Mouse (Mus musculus) limb, embryonic 14.5 days (tissue): ENCODE measurements around the gene Slc31a1. TPM values are rescaled to one million over a fixed set of nuclear protein-coding genes. Genes with fewer than 3 reads are reported as not detected.

Source experiments
- ATAC-seq: fragments of 200-750 bp; cut with Nextera tagmentation; 2 replicates; pipeline ENCODE4 v1.8.0; 2017; ENCODE audit warnings: low read depth, moderate number of reproducible peaks, moderate TSS enrichment; ENCODE audit not compliant: low FRiP score
- DNase-seq: peaks from one replicate; pipeline ENCODE4 v3.0.0-alpha.2; 2015; ENCODE audit warnings: low spot score
- H3K27ac ChIP-seq: fragments of 300-500 bp; sonication (generic); replicated peaks from 2 replicates; pipeline ENCODE4 v1.5.1; 2014; ENCODE audit warnings: low read depth, mild to moderate bottlenecking, low read length, moderate library complexity, mixed read lengths
- H3K27me3 ChIP-seq: fragments of 300-500 bp; sonication (generic); 2 replicates; pipeline ENCODE4 v1.6.1; 2014; ENCODE audit warnings: low read length, mixed read lengths; ENCODE audit not compliant: control insufficient read depth, insufficient read depth
- H3K36me3 ChIP-seq: fragments of 300-500 bp; sonication (generic); 2 replicates; pipeline ENCODE4 v1.6.1; 2014; ENCODE audit warnings: mild to moderate bottlenecking, low read length, moderate library complexity, mixed read lengths; ENCODE audit not compliant: control insufficient read depth, insufficient read depth
- H3K4me1 ChIP-seq: fragments of 300-500 bp; sonication (generic); 2 replicates; pipeline ENCODE4 v1.6.1; 2014; ENCODE audit warnings: antibody characterized with exemption, low read length, mixed read lengths; ENCODE audit not compliant: control insufficient read depth, insufficient read depth
- H3K4me2 ChIP-seq: fragments of 300-500 bp; sonication (generic); replicated peaks from 2 replicates; pipeline ENCODE4 v1.6.1; 2014; ENCODE audit warnings: low read depth, mild to moderate bottlenecking, low read length, moderate library complexity; ENCODE audit not compliant: severe bottlenecking
- H3K4me3 ChIP-seq: fragments of 300-500 bp; sonication (generic); replicated peaks from 2 replicates; pipeline ENCODE4 v1.5.1; 2014; ENCODE audit warnings: low read length
- H3K9ac ChIP-seq: fragments of 300-500 bp; sonication (generic); 2 replicates; pipeline ENCODE4 v1.6.1; 2014; ENCODE audit warnings: mild to moderate bottlenecking, low read depth, low read length, moderate library complexity; ENCODE audit not compliant: severe bottlenecking
- H3K9me3 ChIP-seq: fragments of 300-500 bp; sonication (generic); 2 replicates; pipeline ENCODE4 v1.6.1; 2016; ENCODE audit warnings: low read length; ENCODE audit not compliant: control insufficient read depth
- POLR2A ChIP-seq: fragments of 200-500 bp; IDR thresholded peaks from 2 replicates; pipeline ENCODE4 v1.8.0; 2012; ENCODE audit warnings: inconsistent platforms, mild to moderate bottlenecking, moderate library complexity, borderline replicate concordance; ENCODE audit not compliant: insufficient read depth, insufficient read length; ENCODE audit errors: extremely low read depth
- WGBS: fragments of 180-500 bp; shearing (Covaris S2); extraction: QIAGEN DNeasy Blood & Tissue Kit; methylation state at CpG from one replicate; pipeline ENCODE4 v1.1.7; 2014; 5-methylcytosine and 5-hydroxymethylcytosine counted together
- polyA plus RNA-seq, 2 experiments: library from polyadenylated mRNA; depleted of rRNA in 1 of 2; stranded (reverse) in 1 of 2; unstranded in 1 of 2; fragments of >200 nt; fragmentation: Nextera tagmentation in 1 of 2; extraction: Ambion mirVana in 1 of 2; gene quantifications; 2 replicates each; pipeline versions ENCODE4 v1.2.1 to v1.2.3; 2012 to 2014

The Slc31a1 gene
- polyA plus RNA-seq, 2 experiments: 33.3 to 45.0 TPM

DNA sequence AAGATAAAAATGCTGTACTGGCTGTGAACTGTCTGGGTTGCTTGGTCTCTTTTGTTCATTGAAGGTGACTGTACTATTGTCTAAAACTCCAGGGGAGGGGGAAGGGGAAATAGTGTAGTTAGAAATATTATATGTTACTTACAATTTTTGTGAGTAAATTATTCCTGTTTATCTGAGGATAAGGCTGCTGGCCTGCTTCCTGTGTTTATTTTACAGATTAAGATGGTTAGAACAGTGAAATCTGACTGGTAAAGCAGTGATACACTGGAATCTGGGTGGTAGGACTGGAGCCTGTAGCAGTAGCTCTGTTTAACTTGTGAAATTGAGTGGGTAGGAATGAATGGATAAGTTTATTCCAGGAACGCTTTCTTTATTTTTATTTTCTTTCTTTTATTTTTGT, 1.5 kb downstream of the Slc31a1 start:
- no peaks in the 10 kb centered on the region for H3K9me3 ChIP-seq

GRCm38 (mm10) chr4:62362437-62362836, 1.9 kb downstream of the Slc31a1 start:
- 93% methylated on average over 2 of the region's 2 CpGs for WGBS
- ATAC-seq (no peak), DNase-seq (no peak)
- Histone ChIP-seq H3K9ac (no peak overlapping the region), H3K36me3 (no peaks in the 10 kb centered on the region), H3K27ac (no peak overlapping the region), H3K4me1 (peaks cover 12% of the 10 kb centered on the region), H3K27me3 (no peaks in the 10 kb centered on the region), H3K4me3 (no peak overlapping the region), H3K4me2 (no peak overlapping the region), H3K9me3 (no peaks in the 10 kb centered on the region)
- TF ChIP-seq POLR2A: no peak

More for the DNA sequence above, 1.5 kb downstream of the Slc31a1 start:
- DNase-seq: no peak
- no peak for ATAC-seq
- Histone ChIP-seq H3K4me2 (peak overlapping the region; percentile 69), H3K27ac (no peak overlapping the region), H3K27me3 (no peaks in the 10 kb centered on the region), H3K9ac (peak overlapping the region; percentile 81; the same call in 1 of the 2 replicates), H3K4me3 (peak overlapping the region; percentile 74), H3K4me1 (peaks cover 12% of the 10 kb centered on the region), H3K36me3 (no peaks in the 10 kb centered on the region)
- 84% methylated on average over 1 of the region's 1 CpGs for WGBS
- no peak for TF ChIP-seq POLR2A

- no peak overlapping the region for H3K9ac ChIP-seq
- H3K36me3 ChIP-seq: no peaks in the 10 kb centered on the region
- no peak overlapping the region for H3K27ac ChIP-seq
- TF ChIP-seq POLR2A: no peak
- no peak overlapping the region for H3K4me3 ChIP-seq
- no peak for ATAC-seq
- no peak overlapping the region for H3K4me2 ChIP-seq
- H3K9me3 ChIP-seq: no peaks in the 10 kb centered on the region
- no peaks in the 10 kb centered on the region for H3K27me3 ChIP-seq
- peaks cover 10% of the 10 kb centered on the region for H3K4me1 ChIP-seq
- 85% methylated on average over 8 of the region's 8 CpGs for WGBS
- no peak for DNase-seq
Measured at GRCm38 (mm10) chr4:62364299-62364698, 3.8 kb downstream of the Slc31a1 start.

DNA sequence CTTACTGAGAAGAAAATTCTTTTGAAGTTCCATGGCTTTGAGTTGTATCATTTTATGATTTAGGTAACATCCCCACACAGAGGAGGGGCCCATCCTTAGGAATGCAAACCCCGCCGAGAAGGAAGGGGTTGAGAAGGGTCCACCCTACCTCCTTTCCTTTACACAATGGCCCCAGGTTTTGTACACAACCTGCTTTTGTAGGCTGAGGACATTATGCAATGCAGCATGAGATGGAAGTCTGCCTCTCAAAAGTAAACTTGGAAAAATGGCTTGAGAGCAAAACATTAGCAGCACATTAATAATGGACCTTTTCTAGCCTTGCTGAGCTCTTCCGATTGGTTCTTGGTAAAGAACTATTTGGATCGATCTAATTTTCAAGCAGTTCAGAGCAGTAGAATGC, 5.8 kb downstream of the Slc31a1 start:
- WGBS: 86% methylated on average over 4 of the region's 4 CpGs
- no peaks in the 10 kb centered on the region for H3K36me3 ChIP-seq
- H3K27me3 ChIP-seq: no peaks in the 10 kb centered on the region
- no peak for ATAC-seq
- no peak for TF ChIP-seq POLR2A
- H3K9me3 ChIP-seq: no peaks in the 10 kb centered on the region
- H3K27ac ChIP-seq: no peak overlapping the region
- peaks cover 7% of the 10 kb centered on the region for H3K4me1 ChIP-seq
- H3K4me3 ChIP-seq: no peak overlapping the region
- DNase-seq: no peak
- H3K9ac ChIP-seq: no peak overlapping the region
- H3K4me2 ChIP-seq: no peak overlapping the region

GRCm38 (mm10) chr4:62367586-62367985, 7.1 kb downstream of the Slc31a1 start:
- no peak overlapping the region for H3K27ac ChIP-seq
- TF ChIP-seq POLR2A: no peak
- no peak for DNase-seq
- no peaks in the 10 kb centered on the region for H3K36me3 ChIP-seq
- no peak overlapping the region for H3K4me3 ChIP-seq
- WGBS: 93% methylated on average over 6 of the region's 6 CpGs
- no peak for ATAC-seq
- no peaks in the 10 kb centered on the region for H3K27me3 ChIP-seq
- H3K9ac ChIP-seq: no peak overlapping the region
- no peaks in the 10 kb centered on the region for H3K9me3 ChIP-seq
- no peaks in the 10 kb centered on the region for H3K4me1 ChIP-seq
- no peak overlapping the region for H3K4me2 ChIP-seq

DNA sequence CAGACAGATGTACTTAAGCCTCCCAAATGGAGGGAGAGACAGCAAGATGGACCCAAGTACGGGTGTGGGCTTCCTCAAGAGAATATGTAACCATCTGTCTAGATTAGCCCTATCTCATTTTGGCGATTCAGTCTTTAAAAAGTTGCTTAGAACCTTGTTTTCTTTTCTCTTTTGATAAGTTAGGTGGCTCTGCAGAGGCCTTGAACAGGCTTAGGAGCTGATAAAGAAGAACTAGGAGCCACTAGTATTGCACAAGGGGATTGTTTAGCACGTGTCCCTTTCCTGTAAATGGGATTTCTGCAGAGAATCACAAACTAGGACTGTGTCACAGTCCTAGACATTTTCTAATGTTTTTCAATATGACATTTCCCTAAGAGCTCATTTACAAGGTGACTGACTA, 8.6 kb downstream of the Slc31a1 start:
- DNase-seq: no peak
- 85% methylated on average over 3 of the region's 3 CpGs for WGBS
- Histone ChIP-seq H3K27me3 (no peaks in the 10 kb centered on the region), H3K9ac (no peak overlapping the region), H3K4me3 (no peak overlapping the region), H3K4me1 (no peaks in the 10 kb centered on the region), H3K4me2 (no peak overlapping the region), H3K36me3 (no peaks in the 10 kb centered on the region), H3K27ac (no peak overlapping the region), H3K9me3 (no peaks in the 10 kb centered on the region)
- no peak for TF ChIP-seq POLR2A
- ATAC-seq: no peak
